Mouse (Mus musculus): ENCODE results near the gene Tgif1. TPM values are rescaled to one million over a fixed set of nuclear protein-coding genes. Genes with fewer than 3 reads are reported as not detected.

The Tgif1 gene
- polyA plus RNA-seq, 1 experiment from 2014 or later = 26.7 TPM

DNA sequence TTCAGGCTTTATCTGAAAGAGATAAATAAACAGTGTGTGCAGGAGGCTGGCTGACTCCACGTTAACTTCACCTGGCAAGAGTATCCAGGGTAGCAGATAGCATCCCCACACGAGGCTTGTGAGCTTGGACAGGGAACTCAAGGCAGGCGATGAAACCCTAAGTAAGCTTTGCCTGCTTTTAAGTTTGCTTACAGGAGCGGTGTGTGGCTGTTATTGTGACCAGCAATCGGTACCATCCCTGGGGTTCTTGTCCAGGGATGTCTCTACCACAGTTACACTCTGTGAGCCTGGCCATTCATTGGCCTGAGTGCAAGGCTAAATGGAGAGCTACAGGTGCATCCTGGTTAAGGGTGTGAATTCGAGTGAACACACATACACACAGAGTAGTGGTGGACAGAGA lies 58.6 kb downstream of the Tgif1 start:
- H3K36me3 ChIP-seq = no peaks in the 10 kb centered on the region
- WGBS = 55% methylated on average over 6 of the region's 6 CpGs
- H3K27ac ChIP-seq (replicated peaks) = peak overlapping the region; percentile 68
- H3K9me3 ChIP-seq = no peaks in the 10 kb centered on the region
- 0 out of 2 replicates have a peak overlapping the region, but pooled peaks have one; percentile 38 for H3K9ac ChIP-seq
- no peak for ATAC-seq (ENCODE audit: low read depth)
- no peak overlapping the region for H3K4me3 ChIP-seq
- H3K4me2 ChIP-seq = no peak overlapping the region
- H3K27me3 ChIP-seq = no peaks in the 10 kb centered on the region
- H3K4me1 ChIP-seq (replicated peaks) = peaks cover 15% of the 10 kb centered on the region

DNA sequence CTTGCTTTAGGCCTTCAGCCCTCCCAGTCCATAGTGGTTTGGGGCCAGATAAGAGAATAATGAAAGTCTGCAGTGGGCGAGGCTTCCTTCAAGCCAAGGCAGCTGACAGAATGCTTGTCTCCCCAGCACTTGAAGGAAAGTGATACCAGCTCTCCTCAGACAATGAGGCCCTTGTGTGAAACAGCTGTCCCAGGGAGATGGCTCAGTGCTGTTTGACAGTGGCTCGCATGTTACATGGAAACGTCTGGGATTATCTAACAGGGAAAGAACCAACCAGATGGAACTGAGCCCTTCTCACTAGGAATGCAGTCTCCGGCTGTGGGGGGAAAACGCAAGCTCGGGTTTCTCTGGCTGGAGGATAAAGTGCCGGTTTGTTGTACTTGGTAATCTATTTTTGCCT lies 59.1 kb downstream of the Tgif1 start:
- WGBS = 12% methylated on average over 7 of the region's 7 CpGs
- ATAC-seq (ENCODE audit: low read depth) = peak; percentile 73
- Histone ChIP-seq H3K9ac (0 out of 2 replicates have a peak overlapping the region, but pooled peaks have one; percentile 39), H3K27ac (replicated peaks) (peak overlapping the region; percentile 68), H3K4me3 (no peak overlapping the region), H3K36me3 (no peaks in the 10 kb centered on the region), H3K27me3 (no peaks in the 10 kb centered on the region), H3K9me3 (no peaks in the 10 kb centered on the region), H3K4me2 (no peak overlapping the region), H3K4me1 (replicated peaks) (peaks cover 15% of the 10 kb centered on the region)

MicroRNAs encoded within 50 kb of the gene (microRNA counts, 519-probe panel; counts per million panel counts)
- not detected for microRNA mmu-miR-1195

Small RNAs within 50 kb of the gene (microRNA-seq; reads per million reads assigned to microRNA genes)
- not detected for gene Mir1195

Other genes with a start within 250 kb of the Tgif1 start
- gene Myom1, start 149.1 kb upstream of the Tgif1 start, polyA plus RNA-seq (2015; fragmentation: Nextera tagmentation; extraction: Ambion mirVana) = 1.7 and 2.8 TPM in 2 replicates
- gene Myl12a, start 149.3 kb upstream of the Tgif1 start, polyA plus RNA-seq (2015; fragmentation: Nextera tagmentation; extraction: Ambion mirVana) = 171 and 203 TPM in 2 replicates

All from neural tube, embryonic 13.5 days (tissue).